Mouse (Mus musculus) megakaryocyte, embryonic 14.5 days (primary cell): ENCODE measurements around the gene Rab26.

Experiments used
- FLI1 ChIP-seq: IDR thresholded peaks from 2 replicates; pipeline ENCODE4 v1.6.1; 2012; ENCODE audit warnings: low read length, inconsistent platforms, mixed read lengths
- GATA1 ChIP-seq: IDR thresholded peaks from 3 replicates; pipeline ENCODE4 v1.6.1; 2012; ENCODE audit warnings: mixed read lengths, low read length, inconsistent platforms, borderline replicate concordance

DNA sequence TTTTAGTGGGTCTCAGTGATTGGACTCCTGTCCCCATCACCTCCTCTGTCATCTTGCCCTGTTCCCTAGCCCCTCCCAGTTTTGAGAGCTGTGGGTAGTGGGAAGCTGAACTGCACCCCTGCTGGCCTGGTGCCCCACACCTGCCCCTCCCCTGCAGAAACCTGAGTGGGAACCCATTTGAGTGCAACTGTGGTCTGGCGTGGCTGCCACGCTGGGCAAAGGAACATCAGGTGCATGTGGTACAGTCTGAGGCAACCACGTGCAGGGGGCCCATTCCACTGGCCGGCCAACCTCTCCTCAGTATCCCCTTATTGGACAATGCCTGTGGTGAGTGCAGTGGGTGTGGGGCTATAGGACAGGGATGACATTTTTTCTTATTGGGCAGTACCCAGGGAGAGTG lies 30.4 kb upstream of the Rab26 start:
- no peak for TF ChIP-seq GATA1
- TF ChIP-seq FLI1: no peak
